Mouse (Mus musculus): ENCODE measurements around the gene Lmna.

Gene Lmna

DNA sequence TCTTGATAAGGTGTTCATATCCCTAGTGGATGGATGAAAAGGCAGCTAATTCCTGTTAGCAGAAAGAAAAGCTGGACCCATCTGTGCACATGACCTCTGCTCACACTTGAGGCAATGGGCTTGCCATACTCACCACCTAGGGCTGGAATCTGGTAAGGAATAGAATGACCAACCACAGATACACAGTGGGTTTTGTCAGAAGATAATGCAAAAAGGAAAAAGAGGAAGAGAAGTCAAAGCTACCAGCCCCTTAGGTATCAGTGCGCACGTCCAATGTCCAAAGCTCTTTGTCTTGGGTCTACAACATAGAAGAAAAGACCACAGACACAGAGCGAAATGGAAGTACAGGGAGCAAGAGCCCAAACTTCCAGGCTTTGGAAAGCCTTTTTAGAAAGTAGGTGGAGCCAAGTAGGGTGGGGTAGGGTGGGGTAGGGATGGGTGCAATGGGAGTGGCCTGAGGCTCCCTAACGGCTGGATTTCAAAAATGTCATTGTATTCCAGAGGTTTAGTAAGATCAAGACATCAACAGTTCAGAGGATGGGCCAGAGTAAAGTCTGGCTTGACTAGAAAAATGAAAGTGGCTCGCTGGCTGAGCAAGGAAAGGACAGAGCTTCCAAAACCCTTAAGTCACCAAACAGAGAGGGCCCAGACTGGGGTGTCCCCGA is 8.3 kb downstream of the Lmna start:
- no peak for DNase-seq (ENCODE audit: extremely low spot score, low spot score)

DNA sequence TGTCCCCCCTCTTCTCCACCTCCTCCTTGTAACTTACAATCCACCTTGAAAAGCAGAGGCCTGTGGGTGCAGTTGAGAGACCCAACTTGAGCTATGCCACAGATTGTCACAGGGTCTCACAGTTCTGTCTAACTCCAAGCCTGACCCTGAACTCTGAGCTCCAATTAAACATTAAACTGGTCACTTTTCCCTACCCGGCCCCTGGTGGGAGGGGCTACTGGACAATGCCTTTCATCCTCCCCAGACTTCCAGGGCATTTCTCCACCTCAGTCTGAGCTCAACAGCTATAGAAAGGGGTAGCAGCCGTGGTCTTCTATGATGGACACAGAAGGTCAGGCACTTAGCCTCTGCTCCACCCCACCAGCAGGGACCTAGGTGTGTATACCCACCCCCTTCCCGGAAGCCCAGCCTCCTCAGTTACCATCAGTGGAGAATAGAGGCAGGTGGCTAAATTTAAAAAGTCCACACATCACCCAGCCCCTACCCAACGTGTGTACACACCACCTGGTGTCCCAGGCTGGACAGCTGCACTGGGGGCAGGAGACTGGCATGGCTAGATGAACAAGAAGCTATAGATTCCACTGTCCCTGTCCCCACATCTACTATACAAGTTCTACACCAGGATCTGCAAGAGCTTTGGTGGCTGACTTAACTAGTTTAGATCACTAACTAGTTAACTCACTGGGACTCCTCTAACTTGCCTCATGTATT is 8.9 kb downstream of the Lmna start:
- DNase-seq (ENCODE audit: extremely low spot score, low spot score), result no peak

GRCm38 (mm10) chr3:88500087-88500486 is 9.7 kb downstream of the Lmna start:
- DNase-seq (ENCODE audit: extremely low spot score, low spot score), result no peak

DNA sequence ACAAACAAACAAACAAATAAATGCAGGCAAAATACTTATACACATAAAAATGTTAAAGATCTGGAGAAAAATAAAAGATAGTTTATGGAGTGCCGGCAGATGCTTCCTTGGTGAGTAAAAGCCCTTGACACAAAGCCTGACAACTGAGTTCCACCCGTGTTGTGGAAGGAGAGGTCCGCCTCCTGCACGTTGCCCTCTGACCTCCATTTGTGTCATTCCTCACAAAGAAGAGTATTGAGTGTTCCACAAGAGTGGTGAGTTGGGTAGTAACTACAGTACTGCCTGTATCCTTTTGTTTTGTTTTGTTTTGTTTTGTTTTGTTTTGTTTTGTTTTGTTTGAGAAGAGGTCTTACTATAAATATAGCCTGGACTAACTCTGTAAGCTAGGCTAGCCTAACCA is 10.2 kb downstream of the Lmna start:
- DNase-seq (ENCODE audit: extremely low spot score, low spot score), result no peak

GRCm38 (mm10) chr3:88495741-88496415 is 13.9 kb downstream of the Lmna start:
- no peak for DNase-seq (ENCODE audit: extremely low spot score, low spot score)

DNA sequence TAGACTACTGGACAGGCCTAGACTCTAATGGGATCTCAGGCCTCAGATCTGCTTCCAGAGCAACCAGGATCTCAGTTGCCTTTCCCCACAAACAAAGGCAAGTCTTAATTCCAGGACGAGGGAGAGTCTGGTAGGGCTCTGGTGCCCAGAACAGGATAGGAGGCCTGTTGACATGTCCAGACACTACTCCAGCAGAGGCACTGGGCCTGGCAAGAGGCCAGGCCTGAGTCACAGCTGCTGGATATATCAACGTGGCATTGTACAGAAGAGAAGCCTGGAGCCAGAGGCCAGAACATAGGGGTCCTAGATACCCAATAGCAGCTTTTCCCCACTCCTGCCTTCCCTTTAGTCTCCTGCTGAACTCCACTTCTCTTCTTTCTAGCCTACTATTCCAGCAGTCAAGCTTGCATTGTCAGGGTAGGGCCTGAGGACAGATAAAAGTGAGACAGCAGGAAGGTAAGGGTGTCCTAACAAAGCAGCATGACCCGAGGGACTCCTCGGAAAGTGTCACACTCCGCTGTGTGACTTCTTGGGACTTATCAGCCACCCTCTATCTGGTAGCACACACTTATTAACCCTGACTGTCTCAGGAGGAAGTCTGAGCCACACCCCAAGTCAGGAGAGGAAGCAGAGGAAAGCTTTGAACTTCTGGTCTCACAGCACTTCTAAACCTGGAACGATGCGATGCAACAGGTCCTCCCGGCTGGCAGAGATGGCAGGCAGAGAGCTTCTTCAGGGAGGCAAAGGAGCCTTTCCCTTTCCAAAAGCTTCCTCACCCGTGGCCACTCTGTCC is 14.7 kb downstream of the Lmna start:
- DNase-seq (ENCODE audit: extremely low spot score, low spot score), result no peak

DNA sequence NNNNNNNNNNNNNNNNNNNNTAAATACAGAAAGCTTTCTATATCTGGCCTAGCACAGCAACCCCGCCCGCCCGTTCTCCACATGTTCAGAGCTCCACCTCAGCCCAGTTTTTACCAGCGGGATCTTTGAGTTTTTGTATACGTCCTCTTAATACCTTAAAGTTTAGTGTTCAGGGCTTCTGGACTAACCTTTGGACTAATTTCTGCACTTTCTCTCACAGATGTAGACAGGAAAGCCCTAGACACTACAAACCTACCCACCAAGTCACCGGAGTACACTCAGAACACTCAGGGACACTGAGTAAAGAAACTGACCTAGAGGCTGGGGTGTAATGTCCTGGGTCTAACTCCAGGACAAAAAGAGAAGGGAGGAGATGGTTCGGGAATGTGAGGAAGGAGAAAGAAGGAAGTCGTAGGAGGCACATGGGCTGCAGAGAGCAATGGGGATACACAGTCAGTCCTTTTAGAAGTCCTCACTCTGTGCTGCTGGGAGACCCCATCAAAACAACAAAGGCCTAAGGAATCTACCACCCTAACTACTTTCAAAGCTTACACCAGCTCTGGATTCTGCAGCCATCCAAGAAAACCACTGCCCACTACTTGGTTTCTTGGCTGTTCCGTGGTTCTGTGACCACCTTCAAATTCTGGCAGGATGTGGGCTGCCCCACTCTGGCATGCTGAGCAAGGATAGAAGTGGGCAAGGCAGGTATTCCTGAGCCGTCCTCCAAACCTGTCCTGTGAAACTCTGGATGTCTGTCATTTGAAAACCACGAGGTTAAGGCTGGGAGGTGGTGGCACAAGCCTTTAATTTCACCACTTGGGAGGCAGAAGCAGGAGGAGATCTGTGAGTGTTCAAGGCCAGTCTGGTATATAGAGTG is 15.8 kb downstream of the Lmna start:
- no peak for DNase-seq (ENCODE audit: extremely low spot score, low spot score)

DNA sequence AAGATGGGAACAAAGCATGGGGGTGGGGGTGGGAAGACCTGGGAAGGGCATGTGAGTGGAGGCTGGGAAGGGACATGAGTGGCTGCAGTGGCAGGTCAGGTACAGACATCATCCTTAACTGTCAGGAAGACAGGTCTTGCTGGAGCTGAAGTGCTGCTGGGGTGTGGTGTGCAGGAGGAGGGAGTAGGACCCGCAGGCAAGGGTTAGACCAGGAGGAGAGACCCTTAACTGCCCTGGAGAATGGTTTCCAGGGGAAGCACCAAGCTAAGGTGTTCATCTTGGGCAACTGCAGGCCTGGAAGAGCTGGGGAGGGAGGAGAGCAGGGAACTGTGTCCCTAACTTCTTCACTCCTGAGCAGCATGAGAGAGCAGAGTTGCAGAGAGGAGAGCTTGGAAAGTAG is 22.4 kb downstream of the Lmna start:
- DNase-seq (ENCODE audit: extremely low spot score, low spot score), result no peak

DNA sequence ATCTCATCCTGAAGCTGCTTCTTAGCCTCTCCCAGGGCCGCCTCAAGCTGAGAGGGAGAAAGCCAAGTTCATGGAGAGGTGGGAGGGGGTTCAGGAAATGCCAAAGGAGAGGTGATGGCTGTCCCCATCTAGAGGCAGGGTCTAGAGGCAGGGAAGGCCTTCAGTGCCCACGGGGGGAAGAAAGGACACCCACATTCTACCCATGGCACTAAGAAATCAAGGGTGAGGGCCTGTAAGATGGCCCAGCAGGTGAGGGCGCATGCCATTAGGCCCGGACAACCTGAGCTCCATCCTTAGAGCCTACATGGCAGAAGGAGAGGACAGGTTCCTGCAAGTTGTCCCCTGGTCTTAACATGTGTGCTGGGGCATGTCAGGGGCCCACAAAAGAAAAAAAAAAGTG is 22.9 kb downstream of the Lmna start:
- no peak for DNase-seq (ENCODE audit: extremely low spot score, low spot score)

- DNase-seq (ENCODE audit: extremely low spot score, low spot score), result no peak
These were observed 23.7 kb downstream of the Lmna start for GRCm38 (mm10) chr3:88486043-88486442.

DNA sequence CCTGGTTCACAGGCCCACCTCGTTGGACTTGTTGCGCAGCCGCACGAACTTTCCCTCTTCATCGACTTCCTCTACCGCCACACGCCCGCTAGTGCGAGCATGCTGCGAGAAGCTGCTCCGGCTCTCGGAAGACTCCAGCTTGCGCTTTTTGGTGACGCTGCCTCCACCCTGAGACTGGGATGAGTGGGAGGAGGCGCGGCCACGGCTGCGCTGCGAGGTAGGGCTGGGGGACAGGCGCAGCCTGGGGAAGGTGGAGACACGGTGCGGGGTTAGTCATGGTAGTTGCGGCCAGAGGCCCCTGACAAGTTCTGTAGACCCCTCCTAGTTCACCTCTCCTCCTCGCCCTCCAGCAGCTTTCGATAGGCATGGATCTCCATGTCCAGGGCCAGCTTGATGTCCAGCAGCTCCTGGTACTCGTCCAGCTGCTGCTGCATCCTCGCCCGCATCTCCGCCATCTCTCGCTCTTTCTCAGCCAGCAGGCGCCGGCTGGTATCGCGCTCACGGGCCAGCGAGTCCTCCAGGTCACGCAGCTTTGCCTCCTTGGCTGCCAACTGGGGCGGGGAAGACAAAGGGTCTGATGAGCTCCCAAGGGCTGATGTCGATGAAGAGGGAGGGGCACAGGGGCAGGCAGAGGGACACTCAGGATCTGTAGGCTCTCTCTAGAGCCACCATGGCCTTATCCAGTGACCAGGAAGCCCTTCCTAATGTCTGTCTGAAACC is 25.0 kb downstream of the Lmna start:
- peak; percentile 55 for DNase-seq (ENCODE audit: extremely low spot score, low spot score)

GRCm38 (mm10) chr3:88483621-88484020 is 26.1 kb downstream of the Lmna start:
- DNase-seq (ENCODE audit: extremely low spot score, low spot score), result peak; percentile 88

DNA sequence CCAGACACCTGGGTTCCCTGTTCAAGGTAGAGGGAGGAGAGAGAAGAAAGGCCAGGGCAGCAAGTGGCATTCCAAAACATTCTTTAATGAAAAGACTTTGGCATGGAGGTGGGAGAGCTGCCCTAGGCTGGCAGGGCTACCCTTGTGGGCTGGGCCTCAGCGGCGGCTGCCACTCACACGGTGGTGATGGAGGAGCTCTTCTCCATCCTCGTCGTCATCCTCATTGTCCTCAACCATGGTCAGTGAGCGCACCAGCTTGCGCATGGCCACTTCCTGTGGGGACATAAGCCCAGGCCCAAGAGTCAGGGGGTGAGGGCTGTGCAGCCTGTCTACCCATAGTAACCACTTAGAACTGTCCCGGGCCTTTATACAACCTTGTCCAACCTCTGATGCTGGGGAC is 26.6 kb downstream of the Lmna start:
- DNase-seq (ENCODE audit: extremely low spot score, low spot score), result no peak

GRCm38 (mm10) chr3:88482336-88482735 is 27.4 kb downstream of the Lmna start:
- DNase-seq (ENCODE audit: extremely low spot score, low spot score), result no peak

- no peak for DNase-seq (ENCODE audit: extremely low spot score, low spot score)
These were observed 28.2 kb downstream of the Lmna start for GRCm38 (mm10) chr3:88481372-88482040.

- no peak for DNase-seq (ENCODE audit: extremely low spot score, low spot score)
These were observed 29.1 kb downstream of the Lmna start for GRCm38 (mm10) chr3:88480679-88481078.

- DNase-seq (ENCODE audit: extremely low spot score, low spot score), result no peak
These were observed 29.9 kb downstream of the Lmna start for GRCm38 (mm10) chr3:88479828-88480227.

DNA sequence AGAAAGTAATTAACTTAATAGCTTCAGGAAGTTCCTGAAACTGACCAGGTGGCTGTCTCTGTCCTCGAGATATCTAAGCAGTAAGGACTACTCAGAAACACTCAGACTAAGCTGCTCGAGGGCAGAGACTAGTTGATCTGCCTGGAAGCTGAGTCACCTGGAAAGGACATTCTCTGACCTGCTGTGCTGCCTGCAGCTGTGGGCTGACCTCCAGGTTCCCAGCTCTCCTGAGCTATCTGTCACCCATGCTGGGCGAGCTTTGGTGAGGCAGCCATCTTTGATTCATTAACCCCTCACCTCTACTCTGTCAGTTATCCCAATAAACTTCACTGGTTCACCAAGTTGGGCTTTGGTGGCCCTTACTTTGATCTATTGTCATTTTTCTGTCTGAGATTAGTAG is 30.6 kb downstream of the Lmna start:
- DNase-seq (ENCODE audit: extremely low spot score, low spot score), result no peak

- peak; percentile 89 for DNase-seq (ENCODE audit: extremely low spot score, low spot score)
These were observed 32.0 kb downstream of the Lmna start for GRCm38 (mm10) chr3:88477735-88478134.

- DNase-seq (ENCODE audit: extremely low spot score, low spot score), result no peak
These were observed 33.4 kb downstream of the Lmna start for GRCm38 (mm10) chr3:88476403-88476802.

Measured in neural tube, embryonic 10.5 days (tissue).